Mouse (Mus musculus): Measurements from ENCODE around the gene Dlst.

DNA sequence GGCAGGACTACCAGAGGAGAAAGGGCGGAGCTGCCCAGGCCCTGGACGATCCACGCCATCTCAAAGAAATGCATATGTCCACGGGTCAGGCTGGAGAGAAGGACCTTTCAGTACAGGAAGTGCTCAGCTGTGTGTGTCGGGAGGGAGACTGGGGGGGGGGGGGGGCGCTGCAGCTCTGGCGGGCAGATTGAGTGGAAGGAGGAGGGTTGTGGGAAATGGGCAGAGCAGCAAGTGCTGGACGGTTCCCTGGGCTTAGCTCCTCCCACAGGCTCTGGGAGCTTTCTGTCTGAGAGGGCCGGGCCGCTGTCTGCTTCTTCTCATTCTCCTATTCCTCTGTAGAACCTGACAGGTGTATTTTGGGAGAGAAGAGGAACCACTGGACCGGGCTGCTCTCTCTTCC lies 35.7 kb downstream of the Dlst start:
- TF ChIP-seq CTCF (IDR thresholded peaks at IDR 0.05) (no peak), EP300 (IDR thresholded peaks at IDR 0.05) (no peak)

Measured in lung, postnatal 0 days (tissue).